Mouse (Mus musculus): Measurements from ENCODE around the gene Gm281. TPM values are rescaled to one million over a fixed set of nuclear protein-coding genes. Genes with fewer than 3 reads are reported as not detected.

Gene Gm281
- total and polyA plus RNA-seq, 2 experiments from 2014 or later: not detected

DNA sequence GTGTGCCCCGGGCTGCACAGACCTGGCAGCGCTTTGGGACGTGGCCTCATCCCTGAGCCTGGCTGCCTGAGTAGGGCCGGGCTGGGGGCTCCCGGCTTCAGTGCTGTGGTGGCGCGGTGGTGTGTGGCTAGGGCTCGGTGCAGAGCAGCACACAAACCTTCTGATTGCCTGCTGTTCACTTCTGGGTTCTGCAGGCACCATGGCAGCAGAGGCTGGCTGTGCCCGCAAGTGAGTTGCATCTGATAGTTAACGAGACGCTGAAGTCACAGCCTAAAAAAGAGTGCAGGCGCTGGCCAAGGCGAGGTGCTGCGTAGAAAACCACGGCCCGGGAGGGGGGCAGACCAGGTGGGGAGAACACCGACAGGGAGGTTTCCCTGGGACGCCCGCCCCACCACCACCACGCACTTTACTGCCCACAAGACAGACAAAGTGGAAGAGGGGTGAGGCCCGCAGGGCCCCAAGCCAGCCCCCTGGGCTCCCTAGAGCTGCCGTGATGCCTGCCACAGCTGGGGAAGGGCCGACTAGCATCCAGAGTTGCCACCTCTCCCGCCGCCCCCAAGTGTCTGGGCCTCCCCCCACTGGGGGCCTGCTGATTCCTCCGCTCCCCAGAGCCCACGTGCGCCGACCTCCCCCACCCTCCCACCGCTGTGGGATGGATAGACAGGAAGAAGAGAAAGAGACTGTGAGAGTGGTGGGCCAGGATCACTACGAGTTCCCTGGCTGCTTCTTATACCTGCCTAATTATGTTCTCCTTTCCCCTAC, 19.2 kb upstream of the Gm281 start:
- H3K9me3 ChIP-seq (ENCODE audit: low read length): no peaks in the 10 kb centered on the region
- no peaks in the 10 kb centered on the region for H3K27me3 ChIP-seq (ENCODE audit: insufficient read depth, low read length)
- WGBS: 32% methylated on average over 29 of the region's 31 CpGs
- no peaks in the 10 kb centered on the region for H3K4me1 ChIP-seq (ENCODE audit: insufficient read depth, low read length)
- peak overlapping the region; percentile 58 for H3K4me2 ChIP-seq (ENCODE audit: low read depth, low read length, poor library complexity, severe bottlenecking)
- peak overlapping the region; percentile 39; the same call in 1 of the 2 replicates for H3K9ac ChIP-seq (replicated peaks; ENCODE audit: low read length, poor library complexity, severe bottlenecking)
- DNase-seq (ENCODE audit: low spot score) (no peak), ATAC-seq (ENCODE audit: low FRiP score) (peak; percentile 60)
- peak overlapping the region; percentile 28 for H3K4me3 ChIP-seq (ENCODE audit: low read depth, low read length)
- H3K36me3 ChIP-seq (ENCODE audit: insufficient read depth, low read length): no peaks in the 10 kb centered on the region
- TF ChIP-seq CTCF (IDR thresholded peaks at IDR 0.05): no peak
- no peak overlapping the region for H3K27ac ChIP-seq (ENCODE audit: low read depth, low read length)

DNA sequence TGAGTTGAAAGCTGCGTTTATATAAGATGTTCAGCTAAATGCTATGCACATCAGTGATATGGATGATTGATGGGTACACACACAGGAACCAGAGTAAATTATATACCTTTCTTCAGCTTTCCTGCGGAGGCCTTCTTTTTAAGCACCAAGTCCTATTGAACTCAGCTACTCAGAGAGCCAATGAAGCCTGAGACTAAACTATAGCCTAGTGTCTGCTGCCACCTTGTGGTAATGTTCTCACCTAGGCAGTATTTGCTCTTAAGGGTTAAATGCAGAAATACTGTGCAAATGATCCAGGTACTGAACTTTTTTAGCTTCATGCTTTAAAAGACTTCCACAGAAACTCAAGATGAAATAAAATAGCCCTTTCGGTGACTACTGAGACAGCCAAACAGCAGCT, 3.4 kb upstream of the Gm281 start:
- H3K27ac ChIP-seq (ENCODE audit: low read depth, low read length): no peak overlapping the region
- WGBS: 33% methylated on average over 3 of the region's 3 CpGs
- peak; percentile 95 for DNase-seq (ENCODE audit: low spot score)
- H3K4me3 ChIP-seq (ENCODE audit: low read depth, low read length): no peak overlapping the region
- H3K9ac ChIP-seq (replicated peaks; ENCODE audit: low read length, poor library complexity, severe bottlenecking): no peak overlapping the region
- H3K36me3 ChIP-seq (ENCODE audit: insufficient read depth, low read length): no peaks in the 10 kb centered on the region
- ATAC-seq (ENCODE audit: low FRiP score): peak; percentile 70
- no peak overlapping the region for H3K4me2 ChIP-seq (ENCODE audit: low read depth, low read length, poor library complexity, severe bottlenecking)
- no peaks in the 10 kb centered on the region for H3K9me3 ChIP-seq (ENCODE audit: low read length)
- no peaks in the 10 kb centered on the region for H3K4me1 ChIP-seq (ENCODE audit: insufficient read depth, low read length)
- peak; percentile 95 for TF ChIP-seq CTCF (IDR thresholded peaks at IDR 0.05)
- H3K27me3 ChIP-seq (ENCODE audit: insufficient read depth, low read length): no peaks in the 10 kb centered on the region

GRCm38 (mm10) chr14:13917208-13917607, 2.9 kb upstream of the Gm281 start:
- Histone ChIP-seq H3K9me3 (ENCODE audit: low read length) (no peaks in the 10 kb centered on the region), H3K36me3 (ENCODE audit: insufficient read depth, low read length) (no peaks in the 10 kb centered on the region), H3K9ac (replicated peaks; ENCODE audit: low read length, poor library complexity, severe bottlenecking) (no peak overlapping the region), H3K4me3 (ENCODE audit: low read depth, low read length) (no peak overlapping the region), H3K27ac (ENCODE audit: low read depth, low read length) (no peak overlapping the region), H3K27me3 (ENCODE audit: insufficient read depth, low read length) (no peaks in the 10 kb centered on the region), H3K4me2 (ENCODE audit: low read depth, low read length, poor library complexity, severe bottlenecking) (no peak overlapping the region), H3K4me1 (ENCODE audit: insufficient read depth, low read length) (no peaks in the 10 kb centered on the region)
- no peak for TF ChIP-seq CTCF (IDR thresholded peaks at IDR 0.05)
- 87% methylated on average over 10 of the region's 10 CpGs for WGBS
- no peak for ATAC-seq (ENCODE audit: low FRiP score)
- DNase-seq (ENCODE audit: low spot score): no peak

GRCm38 (mm10) chr14:13915207-13915606, 929 bp upstream of the Gm281 start:
- peak; percentile 14 for DNase-seq (ENCODE audit: low spot score)
- Histone ChIP-seq H3K27me3 (ENCODE audit: insufficient read depth, low read length) (no peaks in the 10 kb centered on the region), H3K9ac (replicated peaks; ENCODE audit: low read length, poor library complexity, severe bottlenecking) (no peak overlapping the region), H3K4me3 (ENCODE audit: low read depth, low read length) (no peak overlapping the region), H3K4me1 (ENCODE audit: insufficient read depth, low read length) (no peaks in the 10 kb centered on the region), H3K36me3 (ENCODE audit: insufficient read depth, low read length) (no peaks in the 10 kb centered on the region), H3K27ac (ENCODE audit: low read depth, low read length) (no peak overlapping the region), H3K9me3 (ENCODE audit: low read length) (no peaks in the 10 kb centered on the region), H3K4me2 (ENCODE audit: low read depth, low read length, poor library complexity, severe bottlenecking) (no peak overlapping the region)
- no peak for ATAC-seq (ENCODE audit: low FRiP score)
- no peak for TF ChIP-seq CTCF (IDR thresholded peaks at IDR 0.05)
- 47% methylated on average over 4 of the region's 4 CpGs for WGBS

- Histone ChIP-seq H3K36me3 (ENCODE audit: insufficient read depth, low read length) (no peaks in the 10 kb centered on the region), H3K27me3 (ENCODE audit: insufficient read depth, low read length) (no peaks in the 10 kb centered on the region), H3K4me1 (ENCODE audit: insufficient read depth, low read length) (no peaks in the 10 kb centered on the region), H3K4me2 (ENCODE audit: low read depth, low read length, poor library complexity, severe bottlenecking) (no peak overlapping the region), H3K9ac (replicated peaks; ENCODE audit: low read length, poor library complexity, severe bottlenecking) (no peak overlapping the region), H3K9me3 (ENCODE audit: low read length) (no peaks in the 10 kb centered on the region), H3K27ac (ENCODE audit: low read depth, low read length) (no peak overlapping the region), H3K4me3 (ENCODE audit: low read depth, low read length) (no peak overlapping the region)
- DNase-seq (ENCODE audit: low spot score): no peak
- no peak for TF ChIP-seq CTCF (IDR thresholded peaks at IDR 0.05)
- WGBS: 93% methylated on average over 2 of the region's 2 CpGs
- no peak for ATAC-seq (ENCODE audit: low FRiP score)
Measured at GRCm38 (mm10) chr14:13910148-13910547, 4.1 kb downstream of the Gm281 start.

DNA sequence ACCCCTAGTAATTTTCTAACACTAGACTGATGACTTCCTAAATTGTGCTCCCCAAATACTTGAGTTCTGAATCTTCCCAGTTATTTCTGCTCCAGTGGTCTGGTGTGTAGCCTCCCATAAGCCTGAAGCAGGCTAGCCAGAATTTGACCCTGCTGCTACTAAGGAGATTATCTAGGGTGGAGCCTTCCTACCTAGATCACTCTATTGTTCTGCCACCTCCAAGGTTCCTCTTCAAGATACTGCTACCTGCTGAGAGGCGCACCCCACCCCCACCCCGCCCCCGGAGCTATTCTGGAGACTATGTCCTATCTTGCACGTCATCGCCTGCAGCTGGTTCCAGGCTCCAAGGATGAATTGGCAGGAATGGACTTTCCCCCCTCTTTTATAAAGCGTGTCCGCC, 7.1 kb downstream of the Gm281 start:
- ATAC-seq (ENCODE audit: low FRiP score): no peak
- no peaks in the 10 kb centered on the region for H3K4me1 ChIP-seq (ENCODE audit: insufficient read depth, low read length)
- H3K27ac ChIP-seq (ENCODE audit: low read depth, low read length): no peak overlapping the region
- no peak for DNase-seq (ENCODE audit: low spot score)
- H3K9me3 ChIP-seq (ENCODE audit: low read length): no peaks in the 10 kb centered on the region
- TF ChIP-seq CTCF (IDR thresholded peaks at IDR 0.05): no peak
- no peak overlapping the region for H3K4me3 ChIP-seq (ENCODE audit: low read depth, low read length)
- H3K9ac ChIP-seq (replicated peaks; ENCODE audit: low read length, poor library complexity, severe bottlenecking): no peak overlapping the region
- no peaks in the 10 kb centered on the region for H3K27me3 ChIP-seq (ENCODE audit: insufficient read depth, low read length)
- no peaks in the 10 kb centered on the region for H3K36me3 ChIP-seq (ENCODE audit: insufficient read depth, low read length)
- 90% methylated on average over 7 of the region's 7 CpGs for WGBS
- no peak overlapping the region for H3K4me2 ChIP-seq (ENCODE audit: low read depth, low read length, poor library complexity, severe bottlenecking)
